Mouse (Mus musculus) mesoderm, embryonic 11.5 days (tissue): ENCODE data around the gene Zfp568.

ENCODE experiments used
- DNase-seq: peaks from one replicate; pipeline ENCODE4 v3.0.0-alpha.2; 2012; ENCODE audit warnings: low read depth, low spot score

The Zfp568 gene

GRCm38 (mm10) chr7:29989031-29989430 lies 5.3 kb downstream of the Zfp568 start:
- no peak for DNase-seq

GRCm38 (mm10) chr7:29992698-29993097 lies 8.9 kb downstream of the Zfp568 start:
- DNase-seq: no peak

GRCm38 (mm10) chr7:29993340-29993739 lies 9.6 kb downstream of the Zfp568 start:
- no peak for DNase-seq

GRCm38 (mm10) chr7:29995134-29995533 lies 11.4 kb downstream of the Zfp568 start:
- no peak for DNase-seq

GRCm38 (mm10) chr7:30000601-30001000 lies 16.8 kb downstream of the Zfp568 start:
- no peak for DNase-seq

- DNase-seq: no peak
These were observed 23.8 kb downstream of the Zfp568 start for GRCm38 (mm10) chr7:30007601-30008000.

- no peak for DNase-seq
These were observed 24.4 kb downstream of the Zfp568 start for GRCm38 (mm10) chr7:30008020-30008690.

- peak; percentile 55 for DNase-seq
These were observed 25.7 kb downstream of the Zfp568 start for GRCm38 (mm10) chr7:30009321-30010085.

GRCm38 (mm10) chr7:30010551-30011195 lies 26.9 kb downstream of the Zfp568 start:
- no peak for DNase-seq

- peak; percentile 45 for DNase-seq
These were observed 29.2 kb downstream of the Zfp568 start for GRCm38 (mm10) chr7:30012956-30013363.

- DNase-seq: no peak
These were observed 33.5 kb downstream of the Zfp568 start for GRCm38 (mm10) chr7:30017226-30017625.

GRCm38 (mm10) chr7:30019543-30019942 lies 35.8 kb downstream of the Zfp568 start:
- no peak for DNase-seq

GRCm38 (mm10) chr7:30023324-30023723 lies 39.6 kb downstream of the Zfp568 start:
- DNase-seq: no peak

- no peak for DNase-seq
These were observed 40.0 kb downstream of the Zfp568 start for GRCm38 (mm10) chr7:30023800-30024199.

GRCm38 (mm10) chr7:30025358-30025757 lies 41.6 kb downstream of the Zfp568 start:
- DNase-seq: no peak

- DNase-seq: no peak
These were observed 43.6 kb downstream of the Zfp568 start for GRCm38 (mm10) chr7:30027331-30027730.

- no peak for DNase-seq
These were observed 44.8 kb downstream of the Zfp568 start for GRCm38 (mm10) chr7:30028572-30028971.

- no peak for DNase-seq
These were observed 46.9 kb downstream of the Zfp568 start for GRCm38 (mm10) chr7:30030677-30031076.

- no peak for DNase-seq
These were observed 47.6 kb downstream of the Zfp568 start for GRCm38 (mm10) chr7:30031379-30031778.

GRCm38 (mm10) chr7:30034331-30034730 lies 50.6 kb downstream of the Zfp568 start:
- DNase-seq: no peak

GRCm38 (mm10) chr7:30044354-30044753 lies 60.6 kb downstream of the Zfp568 start:
- DNase-seq: no peak

- no peak for DNase-seq
These were observed 64.4 kb downstream of the Zfp568 start for GRCm38 (mm10) chr7:30048126-30048525.
